Mouse (Mus musculus): ENCODE data around the gene Mfn2. TPM values are rescaled to one million over a fixed set of nuclear protein-coding genes. Genes with fewer than 3 reads are reported as not detected.

Gene Mfn2
- 17.5 and 21.7 TPM in 2 replicates for total RNA-seq (2012; rRNA removed)
- 8.6 and 10.0 TPM in 2 replicates for total RNA-seq (2014; rRNA removed)
- 33.0 and 36.8 TPM in 2 replicates for polyA plus RNA-seq (2012; ENCODE audit: insufficient read length, low read depth)

DNA sequence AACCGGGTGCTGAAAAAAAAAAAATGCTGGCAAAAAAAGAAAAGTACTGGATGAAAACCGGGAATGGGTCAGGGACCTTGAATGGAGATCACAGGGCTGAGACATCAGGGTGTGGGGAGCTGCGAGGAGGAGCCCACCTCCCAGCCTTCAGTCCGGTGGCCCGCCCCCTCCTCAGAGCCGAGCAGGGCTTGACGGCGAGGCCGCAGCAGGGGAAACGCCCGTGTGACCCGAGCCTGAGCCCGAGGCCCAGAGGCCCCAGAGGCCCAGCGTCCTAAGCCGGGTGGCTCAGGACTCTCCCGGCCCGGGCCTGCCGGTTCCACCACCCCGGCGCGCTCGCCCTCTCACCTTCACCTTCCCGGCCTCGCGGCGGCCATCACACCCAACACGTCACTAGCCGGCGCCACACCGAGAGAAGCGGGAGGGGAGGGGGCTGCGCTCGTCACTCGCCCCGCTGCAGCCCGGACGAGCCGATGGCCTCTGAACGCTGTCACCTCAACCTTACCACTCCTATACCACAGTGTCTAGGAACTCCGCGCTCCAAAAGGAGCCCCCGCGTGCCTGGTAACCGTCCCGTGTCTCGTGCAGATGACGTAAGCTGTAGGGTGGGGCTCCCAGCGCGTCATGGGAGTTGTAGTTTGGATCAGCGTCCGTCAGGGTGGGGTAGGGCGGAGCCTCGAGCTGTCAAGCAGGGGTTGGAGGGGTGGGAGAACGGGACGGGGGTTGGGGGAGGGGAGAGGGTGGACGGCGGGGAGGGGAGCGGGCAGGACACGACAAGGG is at the start of gene Mfn2:
TSS of gene Mfn2 (minus strand) at position 392 of the 777 bp plus-strand sequence.
- Histone ChIP-seq H3K36me3 (replicated peaks in 1 of 2; ENCODE audit: control insufficient read depth in 1 of 2, insufficient read depth in 1 of 2, low read length in 1 of 2) (peaks cover 17 to 37% of the 10 kb centered on the region in 2 experiments), H3K27me3 (replicated peaks) (peaks cover 8% of the 10 kb centered on the region), H3K4me1 (ENCODE audit: control insufficient read depth in 1 of 2, insufficient read depth in 2 of 2) (peaks cover 10 to 15% of the 10 kb centered on the region in 2 experiments), H3K4me2 (ENCODE audit: insufficient read depth, low read depth, poor library complexity, severe bottlenecking) (peak within 1 kb of the TSS; percentile 82), H3K4me3 (replicated peaks in 1 of 3; ENCODE audit: low read depth in 2 of 3, low read length in 2 of 3, poor library complexity in 1 of 3) (peak within 1 kb of the TSS; percentile 83 to 95 (median 93)), H3K27ac (ENCODE audit: insufficient read depth, low read depth) (peak within 1 kb of the TSS; percentile 82), H3K79me2 (replicated peaks; ENCODE audit: control insufficient read depth, extremely low read depth, insufficient read depth, poor library complexity, severe bottlenecking) (peaks cover 4% of the 10 kb centered on the region; the same call in 1 of the 2 replicates), H3K9me3 (replicated peaks; ENCODE audit: low read length) (no peaks in the 10 kb centered on the region), H3K9ac (ENCODE audit: insufficient read depth, low read depth) (peak within 1 kb of the TSS; percentile 92)
- in situ Hi-C loops (cut with MboI; ENCODE audit: low pct_ligation_motif_present, low pct_unique_long_range_greater_than_20kb, low sequenced_read_pairs): no loop called here
- dilution Hi-C loops (cut with MboI; ENCODE audit: extremely low pct_ligation_motif_present, extremely low pct_unique_long_range_greater_than_20kb, low sequenced_read_pairs): no loop called here
- TF ChIP-seq E2F4 (IDR thresholded peaks at IDR 0.05; ENCODE audit: insufficient replicate concordance, low read depth, low read length) (no peak), GABPA (IDR thresholded peaks at IDR 0.05; ENCODE audit: insufficient replicate concordance, low read depth, low read length) (peak; percentile 55; the same call in 1 of the 2 replicates), ZKSCAN1 (IDR thresholded peaks at IDR 0.05; ENCODE audit: borderline replicate concordance, low read depth, low read length) (no peak), NELFE (IDR thresholded peaks at IDR 0.05; ENCODE audit: low read depth, low read length) (0 out of 2 replicates have a peak, but pooled peaks have one; percentile 27), SMC3 (IDR thresholded peaks at IDR 0.05; ENCODE audit: low read depth, low read length) (no peak), CHD2 (IDR thresholded peaks at IDR 0.05; ENCODE audit: low read length) (peak; percentile 68; the same call in 1 of the 2 replicates), ZC3H11A (IDR thresholded peaks at IDR 0.05; ENCODE audit: low read depth, low read length) (no peak), SIN3A (IDR thresholded peaks at IDR 0.05; ENCODE audit: low read length) (peak; percentile 93), EP300 (IDR thresholded peaks at IDR 0.05; ENCODE audit: low read length) (no peak), ZMIZ1 (IDR thresholded peaks at IDR 0.05; ENCODE audit: low read depth, low read length) (no peak; the same call in 1 of the 2 replicates), ELF1 (IDR thresholded peaks at IDR 0.05; ENCODE audit: low read depth, low read length) (peak; percentile 65), HCFC1 (IDR thresholded peaks at IDR 0.05; ENCODE audit: low read depth, low read length) (peak; percentile 96), MAFK (IDR thresholded peaks at IDR 0.05; ENCODE audit: insufficient replicate concordance, low read length) (no peak), NRF1 (IDR thresholded peaks at IDR 0.05; ENCODE audit: low read depth, low read length) (no peak), USF2 (conservative IDR thresholded peaks at IDR 0.05; ENCODE audit: low read depth, low read length) (no peak), IRF4 (IDR thresholded peaks at IDR 0.05; ENCODE audit: low read depth, low read length) (peak; percentile 60), RAD21 (IDR thresholded peaks at IDR 0.05; ENCODE audit: low read depth, low read length) (no peak), TCF12 (IDR thresholded peaks at IDR 0.05; ENCODE audit: low read depth, low read length) (peak; percentile 63), UBTF (IDR thresholded peaks at IDR 0.05; ENCODE audit: low read depth, low read length) (no peak), RCOR1 (conservative IDR thresholded peaks at IDR 0.05; ENCODE audit: low read depth, low read length) (no peak), ZNF384 (IDR thresholded peaks at IDR 0.05; ENCODE audit: low read depth, low read length) (no peak), MYC (IDR thresholded peaks at IDR 0.05; ENCODE audit: low read depth, low read length) (no peak), CHD1 (IDR thresholded peaks at IDR 0.05; ENCODE audit: low read depth, low read length) (no peak), KAT2A (IDR thresholded peaks at IDR 0.05; ENCODE audit: insufficient replicate concordance, low read length) (peak; percentile 95; the same call in 1 of the 2 replicates), MEF2A (IDR thresholded peaks at IDR 0.05; ENCODE audit: borderline replicate concordance, low read depth, low read length) (no peak), ETS1 (conservative IDR thresholded peaks at IDR 0.05; ENCODE audit: low read depth, low read length) (no peak), PAX5 (IDR thresholded peaks at IDR 0.05; ENCODE audit: low read length) (no peak), BHLHE40 (IDR thresholded peaks at IDR 0.05; ENCODE audit: low read depth, low read length) (peak; percentile 69), CTCF (conservative IDR thresholded peaks at IDR 0.05 in 1 of 2, IDR thresholded peaks at IDR 0.05 in 1 of 2; ENCODE audit: low read depth in 2 of 2, low read length in 2 of 2) (no peak), POLR2A (IDR thresholded peaks at IDR 0.05; ENCODE audit: low read depth, low read length) (peak; percentile 66; the same call in 1 of the 2 replicates), POLR2AphosphoS2 (IDR thresholded peaks at IDR 0.05; ENCODE audit: low read depth, low read length) (no peak), MXI1 (IDR thresholded peaks at IDR 0.05; ENCODE audit: low read depth, low read length) (peak; percentile 76), JUN (IDR thresholded peaks at IDR 0.05; ENCODE audit: insufficient read depth, low read depth, low read length) (no peak), TBP (conservative IDR thresholded peaks at IDR 0.05; ENCODE audit: low read depth, low read length) (no peak), USF1 (IDR thresholded peaks at IDR 0.05; ENCODE audit: low read depth, low read length) (no peak), MAX (IDR thresholded peaks at IDR 0.05; ENCODE audit: low read length) (peak; percentile 39; the same call in 1 of the 2 replicates), JUND (conservative IDR thresholded peaks at IDR 0.05; ENCODE audit: low read depth, low read length) (no peak), MAZ (IDR thresholded peaks at IDR 0.05; ENCODE audit: low read depth, low read length) (peak; percentile 99)
- DNase-seq (ENCODE audit: extremely low read depth): peak; percentile 86

All from CH12.LX (cell line).